Mouse (Mus musculus): Measurements from ENCODE around the gene Nipbl. TPM values are rescaled to one million over a fixed set of nuclear protein-coding genes. Genes with fewer than 3 reads are reported as not detected.

Nipbl gene
- polyA plus RNA-seq, 1 experiment from 2014 or later, result 8.8 TPM

GRCm38 (mm10) chr15:8267211-8267610 is 177.1 kb downstream of the Nipbl start:
- H3K36me3 ChIP-seq (ENCODE audit: control insufficient read depth, insufficient read depth, low read length), result peaks cover 6% of the 10 kb centered on the region; the same call in 1 of the 2 replicates
- 80% methylated on average over 3 of the region's 3 CpGs for WGBS
- no peak overlapping the region for H3K9ac ChIP-seq (ENCODE audit: low read length)
- H3K9me3 ChIP-seq (ENCODE audit: control insufficient read depth, low read length), result no peaks in the 10 kb centered on the region
- no peak overlapping the region for H3K27ac ChIP-seq (replicated peaks)
- no peaks in the 10 kb centered on the region for H3K4me1 ChIP-seq (replicated peaks; ENCODE audit: control insufficient read depth, insufficient read depth)
- TF ChIP-seq CTCF (IDR thresholded peaks at IDR 0.05; ENCODE audit: low read depth) (no peak), EP300 (optimal IDR thresholded peaks at IDR 0.05) (no peak)
- no peaks in the 10 kb centered on the region for H3K27me3 ChIP-seq (ENCODE audit: control insufficient read depth, insufficient read depth, low read length)
- no peak for DNase-seq (ENCODE audit: low spot score)
- no peak for ATAC-seq (ENCODE audit: low FRiP score, low TSS enrichment)
- H3K4me3 ChIP-seq (ENCODE audit: low read depth, low read length), result no peak overlapping the region
- no peak overlapping the region for H3K4me2 ChIP-seq (replicated peaks; ENCODE audit: low read depth)

- WGBS, result 77% methylated on average over 3 of the region's 3 CpGs
- ATAC-seq (ENCODE audit: low FRiP score, low TSS enrichment), result no peak
- Histone ChIP-seq H3K4me3 (ENCODE audit: low read depth, low read length) (no peak overlapping the region), H3K9me3 (ENCODE audit: control insufficient read depth, low read length) (no peaks in the 10 kb centered on the region), H3K4me1 (replicated peaks; ENCODE audit: control insufficient read depth, insufficient read depth) (no peaks in the 10 kb centered on the region), H3K27me3 (ENCODE audit: control insufficient read depth, insufficient read depth, low read length) (no peaks in the 10 kb centered on the region), H3K36me3 (ENCODE audit: control insufficient read depth, insufficient read depth, low read length) (peaks cover 3% of the 10 kb centered on the region; the same call in 1 of the 2 replicates), H3K9ac (ENCODE audit: low read length) (no peak overlapping the region), H3K4me2 (replicated peaks; ENCODE audit: low read depth) (no peak overlapping the region), H3K27ac (replicated peaks) (no peak overlapping the region)
- DNase-seq (ENCODE audit: low spot score), result no peak
- TF ChIP-seq CTCF (IDR thresholded peaks at IDR 0.05; ENCODE audit: low read depth) (no peak), EP300 (optimal IDR thresholded peaks at IDR 0.05) (no peak)
Observed at GRCm38 (mm10) chr15:8265946-8266345, 178.3 kb downstream of the Nipbl start.

Other genes starting within 250 kb of the Nipbl start
- not detected in 2 replicates for gene Gm2310, start 75.5 kb upstream of the Nipbl start, polyA plus RNA-seq (2015; fragmentation: Nextera tagmentation; extraction: Ambion mirVana)